ENCODE assay signal across 8 mouse cellular contexts in the genomic region with DNA sequence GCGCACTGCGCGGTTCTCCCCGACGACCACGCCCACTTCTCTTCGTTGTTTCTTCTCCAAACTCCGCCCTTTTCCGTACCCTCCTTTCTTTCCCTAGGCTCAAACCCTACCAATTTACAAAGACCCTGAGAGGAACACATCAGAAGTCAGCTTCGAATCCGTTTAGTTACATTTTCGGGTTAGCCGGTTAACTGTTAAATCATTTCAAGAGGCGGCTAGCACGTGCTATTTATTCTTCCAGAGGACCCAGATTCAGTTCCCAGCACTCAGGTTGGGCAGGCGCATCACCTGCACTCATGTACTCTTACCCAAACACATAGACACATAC. TPM values are rescaled to one million over a fixed set of nuclear protein-coding genes. Genes with fewer than 3 reads are reported as not detected.
A peak's percentile ranks its signal among the peaks of the same experiment; 100 is the strongest.
DNase-seq lines count a peak whose midpoint lies in the region; ATAC-seq and TF ChIP-seq lines count a peak whose summit lies in the region.

Gene Guk1 (minus strand): TSS at position 154 of the 328 bp plus-strand sequence.

- peak within 1 kb of the TSS; percentile 91 for H3K27ac ChIP-seq in kidney, embryonic 14.5 days (ENCODE audit: low read depth, low read length)
- peak within 1 kb of the TSS; percentile 87 for H3K27ac ChIP-seq in forebrain, postnatal 0 days (ENCODE audit: low read depth, low read length)
- H3K27ac ChIP-seq in hindbrain, embryonic 15.5 days (replicated peaks): peak within 1 kb of the TSS; percentile 92
- H3K27ac ChIP-seq in liver, postnatal 0 days (ENCODE audit: low read depth): peak within 1 kb of the TSS; percentile 95

- peak; percentile 17 for ATAC-seq in kidney, embryonic 14.5 days (ENCODE audit: low FRiP score, low TSS enrichment)
- no peak for ATAC-seq in activated CD4-positive, CD25-positive, alpha-beta regulatory T cell, adult 4 months
- 0 out of 2 replicates have a peak, but pooled peaks have one; percentile 4 for ATAC-seq in forebrain, postnatal 0 days
- ATAC-seq in hindbrain, embryonic 15.5 days (ENCODE audit: low FRiP score, low read depth): peak; percentile 6; the same call in 1 of the 2 replicates
- ATAC-seq in liver, postnatal 0 days: no peak

- no peaks in the 10 kb centered on the region for H3K27me3 ChIP-seq in kidney, embryonic 14.5 days (ENCODE audit: control insufficient read depth, insufficient read depth, low read length)
- no peaks in the 10 kb centered on the region for H3K27me3 ChIP-seq in forebrain, postnatal 0 days (ENCODE audit: insufficient read depth, low read length)
- H3K27me3 ChIP-seq in hindbrain, embryonic 15.5 days: no peaks in the 10 kb centered on the region
- H3K27me3 ChIP-seq in liver, postnatal 0 days (ENCODE audit: insufficient read depth, low read length): no peaks in the 10 kb centered on the region

- DNase-seq in kidney, adult 11 months: no peak
- no peak for DNase-seq in forebrain, postnatal 0 days
- DNase-seq in liver, postnatal 0 days: no peak
- no peak for DNase-seq in spleen, postnatal 36 days (ENCODE audit: low spot score in 2 of 2)
- no peak for DNase-seq in T-cell, adult 2 months (ENCODE audit: low spot score)

- H3K4me3 ChIP-seq in kidney, embryonic 14.5 days (ENCODE audit: low read length): peak within 1 kb of the TSS; percentile 68
- peak within 1 kb of the TSS; percentile 62 for H3K4me3 ChIP-seq in forebrain, postnatal 0 days (ENCODE audit: low read depth, low read length)
- peak within 1 kb of the TSS; percentile 61 for H3K4me3 ChIP-seq in hindbrain, embryonic 15.5 days
- peak within 1 kb of the TSS; percentile 67 for H3K4me3 ChIP-seq in liver, postnatal 0 days (ENCODE audit: low read depth, low read length)

- TF ChIP-seq CTCF in forebrain, postnatal 0 days (IDR thresholded peaks at IDR 0.05; ENCODE audit: low read depth): no peak
- TF ChIP-seq CTCF in liver, postnatal 0 days (IDR thresholded peaks at IDR 0.05; ENCODE audit: low read depth): no peak

- H3K4me2 ChIP-seq in kidney, embryonic 14.5 days (replicated peaks; ENCODE audit: low read depth, low read length): peak within 1 kb of the TSS; percentile 71
- H3K4me2 ChIP-seq in forebrain, postnatal 0 days (ENCODE audit: low read depth): peak within 1 kb of the TSS; percentile 51
- H3K4me2 ChIP-seq in hindbrain, embryonic 15.5 days: peak within 1 kb of the TSS; percentile 64
- peak within 1 kb of the TSS; percentile 99 for H3K4me2 ChIP-seq in liver, postnatal 0 days (ENCODE audit: low read depth, low read length)

- no peaks in the 10 kb centered on the region for H3K36me3 ChIP-seq in kidney, embryonic 14.5 days (ENCODE audit: control insufficient read depth, insufficient read depth, low read length)
- H3K36me3 ChIP-seq in forebrain, postnatal 0 days (ENCODE audit: insufficient read depth): 0 out of 2 replicates have a peak, but pooled peaks cover 2% of the 10 kb centered on the region
- no peaks in the 10 kb centered on the region for H3K36me3 ChIP-seq in hindbrain, embryonic 15.5 days
- no peaks in the 10 kb centered on the region for H3K36me3 ChIP-seq in liver, postnatal 0 days (replicated peaks; ENCODE audit: insufficient read depth, low read length)

- H3K9ac ChIP-seq in kidney, embryonic 14.5 days (ENCODE audit: low read depth, low read length): peak within 1 kb of the TSS; percentile 80
- peak within 1 kb of the TSS; percentile 80 for H3K9ac ChIP-seq in forebrain, postnatal 0 days
- peak within 1 kb of the TSS; percentile 70 for H3K9ac ChIP-seq in hindbrain, embryonic 15.5 days
- H3K9ac ChIP-seq in liver, postnatal 0 days (replicated peaks): peak within 1 kb of the TSS; percentile 62

- TF ChIP-seq EP300 in liver, postnatal 0 days (IDR thresholded peaks at IDR 0.05; ENCODE audit: low read depth): peak; percentile 10; the same call in 1 of the 2 replicates

- H3K4me1 ChIP-seq in kidney, embryonic 14.5 days (ENCODE audit: control insufficient read depth, insufficient read depth, low read length): peaks cover 7% of the 10 kb centered on the region
- no peaks in the 10 kb centered on the region; the same call in 1 of the 2 replicates for H3K4me1 ChIP-seq in forebrain, postnatal 0 days (ENCODE audit: insufficient read depth)
- H3K4me1 ChIP-seq in hindbrain, embryonic 15.5 days (replicated peaks): peaks cover 27% of the 10 kb centered on the region
- peaks cover 21% of the 10 kb centered on the region for H3K4me1 ChIP-seq in liver, postnatal 0 days (ENCODE audit: insufficient read depth)

- no peaks in the 10 kb centered on the region for H3K9me3 ChIP-seq in kidney, embryonic 14.5 days (ENCODE audit: control insufficient read depth, low read length)
- H3K9me3 ChIP-seq in forebrain, postnatal 0 days (ENCODE audit: low read length): no peaks in the 10 kb centered on the region
- H3K9me3 ChIP-seq in hindbrain, embryonic 15.5 days: no peaks in the 10 kb centered on the region
- no peaks in the 10 kb centered on the region for H3K9me3 ChIP-seq in liver, postnatal 0 days (ENCODE audit: low read length)

- 6% methylated on average over 16 of the region's 16 CpGs for WGBS in kidney, embryonic 14.5 days
- 5% methylated on average over 16 of the region's 16 CpGs for WGBS in forebrain, postnatal 0 days
- WGBS in hindbrain, embryonic 15.5 days: 6% methylated on average over 16 of the region's 16 CpGs
- WGBS in liver, postnatal 0 days (ENCODE audit: insufficient replicate concordance): 4% methylated on average over 16 of the region's 16 CpGs

RNA-seq across cellular contexts. Expression of gene Guk1, which starts in this region (rescaled TPM):
- polyA plus RNA-seq in kidney, embryonic 14.5 days (2014; fragmentation: Nextera tagmentation; extraction: Ambion mirVana): 132 and 149 TPM in 2 replicates
- polyA plus RNA-seq in activated CD4-positive, CD25-positive, alpha-beta regulatory T cell, adult 4 months (2017; shearing (Covaris generic)): 10 to 100 TPM; 60.2 to 63.5 TPM
- total RNA-seq in forebrain, postnatal 0 days (2014; rRNA removed): 122 and 157 TPM in 2 replicates
- polyA plus RNA-seq in forebrain, postnatal 0 days (2015; fragmentation: Nextera tagmentation; extraction: Ambion mirVana): 274 and 284 TPM in 2 replicates
- 245 and 247 TPM in 2 replicates for polyA plus RNA-seq in hindbrain, embryonic 15.5 days (2015; fragmentation: Nextera tagmentation; extraction: Ambion mirVana)
- 59.5 and 64.4 TPM in 2 replicates for polyA plus RNA-seq in liver, postnatal 0 days (2015; fragmentation: Nextera tagmentation; extraction: Ambion mirVana)

Comparison
In these comparisons a context has a peak if more than half of its experiments do, and no peak if none do; other contexts are left out.
1. ATAC-seq: peak in kidney, embryonic 14.5 days (single experiment), forebrain, postnatal 0 days (single experiment) and hindbrain, embryonic 15.5 days (single experiment); none in activated CD4-positive, CD25-positive, alpha-beta regulatory T cell, adult 4 months (single experiment) and liver, postnatal 0 days (single experiment).
2. Peak in every context shown above with its lines, with median percentiles within 50 percentile points of each other: H3K27ac ChIP-seq, H3K4me2 ChIP-seq, H3K4me3 ChIP-seq and H3K9ac ChIP-seq.